Mouse (Mus musculus) CH12.LX (cell line): Measurements from ENCODE around the gene Sh3bp5l.
"Not testable (repeated sequence)": the region's sequence is repeated elsewhere in the genome, so short reads cannot be mapped to it uniquely, and the experiment has no call there.

Experiments
- BHLHE40 ChIP-seq: IDR thresholded peaks from 2 replicates; pipeline ENCODE4 v1.6.1; 2011; ENCODE audit warnings: mild to moderate bottlenecking, low read depth, low read length, improper control_type of control experiment
- CTCF ChIP-seq, 2 experiments: IDR thresholded peaks in 1 of 2; conservative IDR thresholded peaks in 1 of 2; 2 replicates each; pipeline ENCODE4 v1.5.1; 2011 to 2012; ENCODE audit warnings: low read depth in 2 of 2, low read length in 2 of 2, improper control_type of control experiment in 1 of 2, inconsistent platforms in 1 of 2, mild to moderate bottlenecking in 1 of 2, moderate library complexity in 1 of 2
- UBTF ChIP-seq: IDR thresholded peaks from 2 replicates; pipeline ENCODE4 v1.6.1; 2012; ENCODE audit warnings: low read depth, mild to moderate bottlenecking, inconsistent platforms, low read length, improper control_type of control experiment, moderate library complexity
- ZNF384 ChIP-seq: IDR thresholded peaks from 2 replicates; pipeline ENCODE4 v1.6.1; 2012; ENCODE audit warnings: low read depth, low read length, improper control_type of control experiment, inconsistent platforms

- not testable (repeated sequence) for TF ChIP-seq CTCF (conservative IDR thresholded peaks at IDR 0.05 in 1 of 2, IDR thresholded peaks at IDR 0.05 in 1 of 2; ENCODE audit: low read depth in 2 of 2, low read length in 2 of 2); UBTF; BHLHE40; ZNF384
Observed at GRCm38 (mm10) chr11:58366191-58366590, 35.7 kb downstream of the Sh3bp5l start.
